Mouse (Mus musculus) gastrocnemius, postnatal 14 days (tissue): ENCODE data around the gene Kmt2d. TPM values are rescaled to one million over a fixed set of nuclear protein-coding genes. Genes with fewer than 3 reads are reported as not detected.

Source experiments
- DNase-seq: peaks from one replicate; pipeline ENCODE4 v3.0.0; 2021; ENCODE audit warnings: mixed read lengths
- intact Hi-C: fragments of 180-260 bp; cut with DNase I; formaldehyde crosslinking; loops from one replicate; pipeline ENCODE4 v1.15.1; 2025; ENCODE audit warnings: low total_unique reads
- total RNA-seq, 2 experiments: library from RNA; stranded (reverse); gene quantifications; 2 replicates each; pipeline ENCODE4 v1.2.3; 2021

Gene Kmt2d
- total RNA-seq, 2 experiments from 2014 or later = 40.2 to 40.8 TPM

DNA sequence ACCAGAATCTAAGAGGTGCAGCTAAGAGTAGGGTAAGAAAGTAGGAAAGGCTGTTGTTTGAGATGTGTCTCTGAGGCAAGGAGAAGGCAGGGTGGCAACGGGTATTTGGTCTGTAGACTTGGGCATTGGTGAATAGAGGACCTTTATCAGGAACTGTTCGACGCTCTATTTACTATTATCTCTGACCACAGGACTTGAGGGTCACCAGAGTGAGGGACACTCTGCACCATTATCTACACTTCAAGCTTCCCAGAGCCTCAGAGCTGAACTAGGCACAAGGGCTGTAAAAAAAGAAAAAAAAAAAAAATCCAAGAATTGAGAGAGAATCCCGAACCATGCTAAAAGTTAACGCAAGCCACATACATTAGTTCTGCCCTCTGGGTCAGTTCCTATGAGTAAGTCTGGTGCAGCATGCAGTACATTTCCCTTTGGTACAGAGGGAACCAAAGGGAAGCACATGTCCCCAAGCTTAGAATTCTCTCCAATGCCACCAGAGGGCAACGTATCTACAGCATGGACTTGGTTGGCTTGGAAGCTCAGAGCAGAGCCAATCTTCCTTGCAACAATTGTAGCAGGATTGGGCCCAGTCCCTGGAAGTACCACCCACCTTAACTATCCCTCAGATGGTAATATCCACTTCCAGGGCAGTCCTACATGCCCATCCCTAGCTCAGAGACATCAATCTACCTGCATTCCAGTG, 21.1 kb upstream of the Kmt2d start:
- peak; percentile 49 for DNase-seq
- intact Hi-C loops = loop anchor here (5.0 kb wide), 2 partner anchors 35 to 105 kb away; no protein-coding TSS in a partner anchor

- intact Hi-C loops = loop anchor here (5.0 kb wide), 2 partner anchors 36 to 106 kb away; no protein-coding TSS in a partner anchor
- no peak for DNase-seq
Observed at GRCm38 (mm10) chr15:98891198-98891742, 20.3 kb upstream of the Kmt2d start.

- intact Hi-C loops = no loop called here
- DNase-seq = no peak
Observed at GRCm38 (mm10) chr15:98887526-98887925, 16.5 kb upstream of the Kmt2d start.

GRCm38 (mm10) chr15:98886667-98887387, 15.8 kb upstream of the Kmt2d start:
- no peak for DNase-seq
- intact Hi-C loops = no loop called here

GRCm38 (mm10) chr15:98884106-98884505, 13.1 kb upstream of the Kmt2d start:
- no peak for DNase-seq
- intact Hi-C loops = no loop called here

GRCm38 (mm10) chr15:98883661-98884060, 12.7 kb upstream of the Kmt2d start:
- intact Hi-C loops = no loop called here

GRCm38 (mm10) chr15:98881656-98882008, 10.6 kb upstream of the Kmt2d start:
- no peak for DNase-seq
- intact Hi-C loops = no loop called here

More at GRCm38 (mm10) chr15:98883661-98884060, 12.7 kb upstream of the Kmt2d start:
- DNase-seq = no peak

GRCm38 (mm10) chr15:98880978-98881655, 10.1 kb upstream of the Kmt2d start:
- intact Hi-C loops = no loop called here
- DNase-seq = peak; percentile 89

DNA sequence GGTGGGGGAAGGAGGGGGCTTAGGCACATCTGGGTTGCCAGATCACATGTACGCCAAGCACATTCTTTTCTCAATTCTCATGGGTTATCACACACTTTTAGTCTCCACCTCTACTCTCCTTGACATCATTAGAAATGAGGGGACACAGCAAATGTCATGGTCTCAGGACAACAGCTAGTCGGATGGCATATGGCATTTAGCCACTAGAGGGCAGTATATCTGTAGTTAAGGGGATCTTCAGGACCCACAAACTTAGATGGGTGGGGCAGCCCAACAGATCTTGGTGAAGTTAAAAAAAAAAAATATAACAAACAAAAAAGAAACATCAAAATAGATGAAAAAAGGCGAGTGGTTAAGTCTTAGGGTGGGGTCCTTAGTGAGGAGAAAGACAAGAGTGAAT, 6.3 kb upstream of the Kmt2d start:
- intact Hi-C loops = loop anchor here (5.0 kb wide), 1 partner anchor 50 kb away; no protein-coding TSS in a partner anchor
- DNase-seq = peak; percentile 53

DNA sequence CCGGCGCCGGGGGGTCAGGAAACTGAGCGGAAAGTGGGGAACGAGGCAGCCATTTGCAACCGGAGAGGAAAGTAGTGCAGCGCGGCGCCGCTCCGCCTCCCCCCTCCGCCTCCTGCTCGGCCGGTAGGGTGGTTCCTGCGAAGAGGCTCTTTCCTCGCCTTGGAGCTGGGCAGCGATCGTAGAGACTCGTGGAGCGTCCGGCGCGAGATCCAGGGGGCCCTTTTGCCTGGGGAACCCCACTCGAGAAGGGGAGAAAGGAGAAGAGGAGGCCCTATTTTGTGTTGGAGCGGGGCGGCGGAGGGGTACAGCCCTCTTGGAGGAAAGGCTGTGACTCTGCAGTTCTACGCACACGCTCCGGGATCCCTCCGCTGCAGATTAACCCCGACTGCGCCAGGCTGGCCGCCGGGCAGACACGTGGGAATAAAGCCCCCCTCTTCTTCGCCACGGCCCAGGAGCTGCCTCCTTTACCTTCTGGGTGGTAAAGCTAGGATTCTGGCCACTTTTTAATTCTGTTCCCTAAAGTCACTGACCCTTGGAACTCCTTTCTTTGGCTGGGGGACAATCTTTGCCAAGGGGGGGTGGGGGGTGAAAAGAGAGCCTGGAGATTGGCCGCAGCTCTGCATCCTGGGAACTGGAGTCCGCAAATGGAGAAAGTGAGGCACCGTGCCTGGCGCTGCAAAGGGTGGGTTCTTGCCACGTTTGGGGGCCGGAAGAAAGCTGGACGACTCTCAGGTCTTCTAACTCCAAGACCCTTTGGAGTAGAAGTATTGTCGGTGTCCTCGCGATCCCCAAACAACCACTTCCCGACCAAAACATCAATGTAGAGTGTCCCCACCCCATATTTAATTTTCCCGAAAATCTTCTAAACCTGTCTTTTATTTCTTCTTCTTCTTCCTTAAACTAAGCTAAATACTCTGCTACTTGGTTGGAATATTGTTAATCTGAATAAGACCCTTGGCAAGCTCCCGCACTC, 1.2 kb upstream of the Kmt2d start:
- intact Hi-C loops = loop anchor here (5.0 kb wide), 1 partner anchor 120 kb away; no protein-coding TSS in a partner anchor
- peak; percentile 91 for DNase-seq

- intact Hi-C loops = loop anchor here (5.0 kb wide), 1 partner anchor 122 kb away; no protein-coding TSS in a partner anchor
- peak; percentile 63 for DNase-seq
Observed at GRCm38 (mm10) chr15:98870179-98871069, 580 bp downstream of the Kmt2d start.

GRCm38 (mm10) chr15:98869342-98870178, 1.4 kb downstream of the Kmt2d start:
- intact Hi-C loops = loop anchor here (5.0 kb wide), 2 partner anchors 37 to 123 kb away; partner anchors contain the start of gene Prkag1
- DNase-seq = peak; percentile 21

GRCm38 (mm10) chr15:98868346-98869063, 2.5 kb downstream of the Kmt2d start:
- intact Hi-C loops = loop anchor here (5.0 kb wide), 1 partner anchor 36 kb away; the partner anchor contains the start of gene Prkag1
- peak; percentile 6 for DNase-seq

GRCm38 (mm10) chr15:98867321-98867720, 3.7 kb downstream of the Kmt2d start:
- intact Hi-C loops = loop anchor here (5.0 kb wide), 1 partner anchor 35 kb away; the partner anchor contains the start of gene Prkag1
- peak; percentile 44 for DNase-seq

- no peak for DNase-seq
- intact Hi-C loops = loop anchor here (5.0 kb wide), 1 partner anchor 34 kb away; the partner anchor contains the start of gene Prkag1
Observed at GRCm38 (mm10) chr15:98866501-98866900, 4.5 kb downstream of the Kmt2d start.

GRCm38 (mm10) chr15:98865771-98866170, 5.2 kb downstream of the Kmt2d start:
- no peak for DNase-seq
- intact Hi-C loops = loop anchor here (5.0 kb wide), 1 partner anchor 33 kb away; the partner anchor contains the start of gene Prkag1
